Mouse (Mus musculus) heart, adult 11 months (tissue): ENCODE measurements around the gene Mt4.
"Not testable (repeated sequence)": the region's sequence is repeated elsewhere in the genome, so short reads cannot be mapped to it uniquely, and the experiment has no call there.

Experiments used
- DNase-seq: peaks from one replicate; pipeline ENCODE4 v3.0.0; 2022

The Mt4 gene

GRCm38 (mm10) chr8:94135556-94135955, 1.4 kb upstream of the Mt4 start:
- DNase-seq = no peak

DNA sequence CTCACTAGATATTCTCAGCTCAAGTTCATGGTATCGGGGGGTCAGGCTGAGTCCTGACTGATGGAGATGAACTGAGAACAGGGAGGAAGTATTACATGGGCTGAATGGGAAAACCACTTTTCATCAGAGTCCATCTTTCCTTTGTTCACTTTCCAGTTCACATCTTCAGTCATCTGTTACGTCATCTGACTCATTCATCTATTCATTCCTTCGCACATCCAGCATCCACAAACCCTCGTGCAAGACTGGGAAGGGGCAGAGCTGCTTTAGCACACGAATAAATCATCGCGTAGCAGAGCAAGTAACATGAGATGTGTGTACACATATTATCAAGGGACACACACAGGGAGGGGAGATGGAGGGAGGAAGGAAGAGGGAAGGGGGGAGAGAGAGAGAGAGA, 805 bp upstream of the Mt4 start:
- no peak for DNase-seq

GRCm38 (mm10) chr8:94140266-94140795, 3.3 kb downstream of the Mt4 start:
- no peak for DNase-seq

DNA sequence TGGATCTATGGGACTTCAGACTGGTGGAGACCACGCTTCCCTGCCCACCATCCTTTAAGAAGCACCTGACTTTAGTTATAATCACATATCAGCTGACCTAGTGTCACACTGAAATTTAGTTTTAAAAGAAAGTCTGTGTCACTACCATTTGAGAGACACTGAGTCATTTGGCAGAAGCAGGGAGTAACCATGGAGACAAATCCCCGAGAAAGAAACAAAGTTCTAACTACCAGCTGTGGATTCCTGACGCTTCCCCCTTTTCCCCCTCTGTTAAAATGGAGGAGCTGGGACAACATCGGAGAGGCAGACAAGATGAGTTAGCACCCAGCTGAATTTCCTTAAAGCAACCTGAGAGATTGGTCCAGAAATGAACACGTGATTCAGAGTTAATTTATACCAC, 11.2 kb downstream of the Mt4 start:
- DNase-seq = no peak

DNA sequence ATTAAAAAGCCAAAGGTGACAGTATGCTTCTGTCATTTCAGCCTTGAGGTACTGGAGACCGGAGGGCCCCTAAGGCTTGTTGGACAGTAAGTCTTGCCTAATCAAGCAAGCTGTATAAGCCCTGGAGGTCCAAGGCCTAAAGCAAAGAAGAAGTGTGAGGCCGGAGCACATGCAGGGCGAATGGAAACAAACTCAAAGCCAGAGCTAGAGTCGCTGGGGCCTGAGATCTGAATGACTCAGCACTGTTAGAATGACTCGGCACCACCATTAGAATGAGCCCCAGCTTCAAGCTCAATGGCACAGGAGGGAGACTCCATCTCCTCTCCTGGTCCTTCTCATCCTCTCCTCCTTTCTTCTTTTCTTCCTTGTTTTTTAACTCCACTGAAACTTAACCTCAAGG, 13.9 kb downstream of the Mt4 start:
- DNase-seq = no peak

DNA sequence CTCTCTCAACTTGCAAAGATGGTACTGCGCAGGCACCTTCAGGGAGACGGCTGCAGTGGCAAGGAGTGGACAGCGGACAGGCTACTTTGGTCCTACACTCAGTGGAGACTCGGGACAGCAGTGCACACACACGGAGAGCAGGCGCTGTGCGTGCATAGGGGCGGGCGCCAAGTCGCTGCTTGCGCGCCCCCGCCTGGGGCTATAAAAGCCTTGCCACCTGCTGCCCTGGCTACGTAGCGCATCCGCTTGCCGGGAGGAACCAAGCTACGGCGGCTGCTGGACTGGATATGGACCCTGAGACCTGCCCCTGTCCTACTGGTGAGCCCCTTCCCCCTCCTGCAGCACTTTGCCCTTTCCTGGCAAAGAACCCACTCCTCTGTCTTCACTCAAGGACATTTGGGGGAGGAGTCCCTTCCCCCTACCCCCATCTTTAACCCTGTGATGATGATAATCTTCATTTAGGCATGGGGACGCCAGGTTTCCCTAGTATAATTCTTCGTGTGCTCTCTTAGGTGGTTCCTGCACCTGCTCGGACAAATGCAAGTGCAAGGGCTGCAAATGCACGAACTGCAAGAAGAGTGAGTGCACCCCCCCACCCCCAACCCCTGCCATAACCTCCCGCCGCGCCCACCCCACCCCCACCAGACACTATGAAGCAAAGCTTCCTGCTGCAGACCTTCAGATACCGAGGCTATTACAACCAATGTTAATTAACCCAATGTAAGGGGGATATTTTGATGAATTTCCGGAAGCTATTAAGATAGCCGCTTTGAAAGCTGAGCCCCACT, 15.7 kb downstream of the Mt4 start, which contains the start of gene Mt3:
Mt3 (plus strand) TSS at position 95 of the 788 bp plus-strand sequence.
- peak; percentile 93 for DNase-seq

GRCm38 (mm10) chr8:94153451-94153850, 16.5 kb downstream of the Mt4 start:
- no peak for DNase-seq

- DNase-seq = no peak
Measured at GRCm38 (mm10) chr8:94154537-94154936, 17.5 kb downstream of the Mt4 start.

GRCm38 (mm10) chr8:94156092-94156491, 19.1 kb downstream of the Mt4 start:
- no peak for DNase-seq

DNA sequence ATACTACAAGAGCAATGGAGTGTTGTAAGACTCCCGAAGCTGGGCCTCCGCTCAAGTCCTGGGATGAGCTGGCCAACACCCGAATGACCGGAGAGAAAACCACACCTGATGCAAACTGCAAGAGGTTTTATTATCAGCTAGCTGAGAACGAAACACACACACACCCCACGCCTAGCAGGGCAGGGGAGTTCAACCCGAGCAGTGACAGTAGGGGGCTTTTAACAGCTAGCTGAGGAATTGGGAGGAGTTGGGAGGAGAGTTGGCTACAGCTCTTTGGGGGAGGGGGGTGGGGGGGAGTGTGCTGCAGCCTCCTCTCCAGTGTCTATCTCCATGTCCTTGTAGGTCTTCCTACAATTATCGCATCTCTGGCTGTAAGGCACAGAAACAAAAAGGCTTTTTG, 28.8 kb downstream of the Mt4 start:
- not testable (repeated sequence) for DNase-seq

- peak; percentile 97 for DNase-seq
Measured at GRCm38 (mm10) chr8:94167244-94167643, 30.2 kb downstream of the Mt4 start.

DNA sequence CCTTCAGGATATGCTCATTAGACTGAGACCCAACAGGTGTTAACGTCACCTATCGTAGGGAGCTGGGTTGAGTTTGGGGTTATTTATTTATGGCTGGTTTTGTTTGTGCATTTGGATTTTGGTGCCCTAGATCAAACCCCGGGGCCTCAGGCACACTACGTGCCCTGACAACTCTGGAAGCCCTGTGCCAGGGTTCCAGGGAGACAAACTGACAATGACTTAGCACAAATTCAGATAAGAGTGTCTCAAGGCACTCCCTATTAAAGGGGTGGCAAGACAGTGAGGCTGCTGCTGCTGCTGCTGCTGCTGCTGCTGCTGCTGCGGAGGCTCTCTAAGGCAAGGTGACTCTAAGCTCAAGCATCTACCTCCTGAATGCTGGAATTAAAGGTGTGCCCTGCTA, 32.5 kb downstream of the Mt4 start:
- DNase-seq = no peak

DNA sequence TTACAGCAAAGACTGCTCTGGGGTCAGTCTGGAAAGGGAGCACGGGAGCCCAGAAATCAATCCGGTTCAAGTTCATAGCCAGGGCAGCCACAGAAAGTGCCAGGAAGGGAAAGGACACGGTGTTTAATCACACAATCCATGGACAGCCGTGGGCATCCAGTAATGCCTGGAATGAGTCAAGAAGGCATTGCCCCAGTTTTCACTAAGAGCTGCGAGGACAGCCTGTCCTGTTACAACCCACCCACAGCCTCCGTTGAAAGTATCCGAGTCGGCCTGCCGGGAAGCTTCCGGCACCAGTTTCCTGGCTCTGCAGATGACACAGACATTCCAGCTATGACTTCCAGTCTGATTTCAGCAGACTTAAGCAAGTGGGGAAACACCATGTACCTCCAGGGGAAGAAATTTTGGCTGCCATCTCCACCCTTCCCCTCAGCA, 34.3 kb downstream of the Mt4 start:
- peak; percentile 98 for DNase-seq

- DNase-seq = peak; percentile 99
Measured at GRCm38 (mm10) chr8:94172075-94172808, 35.2 kb downstream of the Mt4 start, which contains the start of gene Mt2. Gene Mt2 (plus strand): TSS chr8:94172664.

- DNase-seq = peak; percentile 92
Measured at GRCm38 (mm10) chr8:94172809-94173732, 36.1 kb downstream of the Mt4 start.

DNA sequence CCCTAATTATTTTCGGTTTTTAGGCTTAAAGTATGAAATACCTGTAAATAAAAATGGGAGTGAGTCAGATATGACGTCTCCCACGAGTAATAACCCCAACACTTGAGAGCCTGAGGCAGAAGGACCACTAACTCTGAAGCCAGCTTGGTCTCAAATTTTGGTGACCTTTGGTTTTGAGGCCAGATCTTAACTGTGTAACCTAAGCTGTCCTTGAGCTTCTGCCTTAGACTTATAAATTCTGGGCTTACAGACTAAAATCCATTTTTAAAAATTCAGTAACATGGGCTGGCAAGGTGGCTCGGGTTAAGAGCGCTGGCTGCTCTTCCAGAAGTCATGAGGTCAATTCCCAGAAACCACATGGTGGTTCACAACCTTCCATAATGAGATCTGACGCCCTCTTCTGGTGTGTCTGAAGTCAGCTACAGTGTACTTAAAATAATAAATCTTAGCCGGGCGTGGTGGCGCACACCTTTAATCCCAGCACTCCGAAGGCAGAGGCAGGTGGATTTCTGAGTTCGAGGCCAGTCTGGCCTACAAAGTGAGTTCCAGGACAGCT, 36.9 kb downstream of the Mt4 start:
- DNase-seq = no peak

DNA sequence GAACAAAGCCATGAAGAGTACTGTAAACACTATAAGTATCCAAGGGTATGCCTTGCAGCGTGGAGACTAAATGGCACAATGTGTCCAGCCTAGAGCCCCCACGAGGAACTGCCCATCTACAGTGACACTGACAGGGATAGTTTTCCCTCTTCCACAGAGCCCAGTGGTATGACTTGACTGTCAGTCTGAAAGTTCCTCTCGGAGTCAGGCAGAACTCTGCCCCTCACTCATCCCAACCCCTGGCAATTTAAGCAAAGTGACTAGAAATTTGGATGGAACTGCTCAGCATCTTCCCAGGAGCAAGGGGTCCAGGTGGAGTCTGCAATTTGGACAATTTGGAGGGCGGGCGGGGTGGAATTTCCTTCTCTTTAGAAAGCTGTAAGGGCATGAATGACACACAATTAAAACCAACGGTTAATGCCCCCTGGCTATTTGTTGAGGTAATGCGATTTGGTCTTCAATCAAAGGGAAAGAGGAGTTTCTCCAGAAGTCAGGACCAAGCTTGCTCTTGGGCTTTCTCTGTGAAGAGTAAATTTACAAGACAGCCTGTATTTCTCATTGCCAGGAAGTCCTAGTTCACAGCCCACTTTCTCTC, 37.7 kb downstream of the Mt4 start:
- no peak for DNase-seq

- DNase-seq = no peak
Measured at GRCm38 (mm10) chr8:94177716-94178390, 40.9 kb downstream of the Mt4 start.

- DNase-seq = peak; percentile 100
Measured at GRCm38 (mm10) chr8:94178857-94179712, 42.1 kb downstream of the Mt4 start, which contains the start of gene Mt1. Gene Mt1 (plus strand): TSS chr8:94179082.
